Mouse (Mus musculus): ENCODE data around the gene A630076J17Rik.

GRCm38 (mm10) chr3:107260956-107261850 is 30.8 kb downstream of the A630076J17Rik start:
- no peak for TF ChIP-seq CTCF (IDR thresholded peaks at IDR 0.05; ENCODE audit: low read depth, low read length)
- no peak for TF ChIP-seq GATA1 (IDR thresholded peaks at IDR 0.05; ENCODE audit: borderline replicate concordance, low read length)
- no peak for TF ChIP-seq POLR2AphosphoS5 (IDR thresholded peaks at IDR 0.05; ENCODE audit: insufficient replicate concordance, low read depth, low read length)
- TF ChIP-seq TAL1 (conservative IDR thresholded peaks at IDR 0.05; ENCODE audit: low read depth, low read length): no peak
